Mouse (Mus musculus): ENCODE results near the gene Pex11g. TPM values are rescaled to one million over a fixed set of nuclear protein-coding genes. Genes with fewer than 3 reads are reported as not detected.
A peak's percentile ranks its signal among the peaks of the same experiment; 100 is the strongest.

The Pex11g gene
- polyA plus RNA-seq, 1 experiment from 2014 or later = 8.9 TPM

- Histone ChIP-seq H3K4me1 (replicated peaks) (no peaks in the 10 kb centered on the region), H3K27ac (no peak overlapping the region), H3K4me3 (replicated peaks) (no peak overlapping the region), H3K4me2 (replicated peaks) (no peak overlapping the region), H3K9ac (no peak overlapping the region), H3K9me3 (no peaks in the 10 kb centered on the region), H3K36me3 (0 out of 2 replicates have a peak, but pooled peaks cover 3% of the 10 kb centered on the region), H3K27me3 (replicated peaks) (no peaks in the 10 kb centered on the region)
- ATAC-seq = peak; percentile 32; the same call in 1 of the 2 replicates
- 80% methylated on average over 3 of the region's 3 CpGs for WGBS
Measured at GRCm38 (mm10) chr8:3426211-3426610, 41.3 kb downstream of the Pex11g start.

DNA sequence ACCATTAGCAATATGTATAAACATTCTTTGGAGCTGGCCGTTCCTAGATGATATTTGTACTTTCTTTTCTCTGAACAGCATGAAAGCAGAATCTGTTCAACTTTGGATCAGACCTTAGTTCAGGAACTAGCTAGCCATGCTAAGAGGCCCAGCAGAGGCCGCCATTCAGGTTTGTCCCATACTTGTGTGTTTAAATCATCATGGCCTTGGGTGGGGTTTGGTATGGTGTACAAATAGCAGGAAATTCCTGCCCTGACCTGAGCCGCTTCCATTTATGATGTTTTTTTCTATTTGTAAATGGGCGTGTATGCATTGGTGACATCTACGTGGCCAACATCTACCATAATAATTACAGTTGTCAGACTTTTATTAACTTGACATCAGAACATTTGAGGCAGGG is 42.3 kb downstream of the Pex11g start:
- H3K36me3 ChIP-seq = 0 out of 2 replicates have a peak, but pooled peaks cover 3% of the 10 kb centered on the region
- H3K9ac ChIP-seq = no peak overlapping the region
- ATAC-seq = peak; percentile 67
- no peaks in the 10 kb centered on the region for H3K4me1 ChIP-seq (replicated peaks)
- no peaks in the 10 kb centered on the region for H3K9me3 ChIP-seq
- H3K4me2 ChIP-seq (replicated peaks) = no peak overlapping the region
- no peaks in the 10 kb centered on the region for H3K27me3 ChIP-seq (replicated peaks)
- WGBS = 64% methylated on average over 5 of the region's 5 CpGs
- no peak overlapping the region for H3K4me3 ChIP-seq (replicated peaks)
- no peak overlapping the region for H3K27ac ChIP-seq

DNA sequence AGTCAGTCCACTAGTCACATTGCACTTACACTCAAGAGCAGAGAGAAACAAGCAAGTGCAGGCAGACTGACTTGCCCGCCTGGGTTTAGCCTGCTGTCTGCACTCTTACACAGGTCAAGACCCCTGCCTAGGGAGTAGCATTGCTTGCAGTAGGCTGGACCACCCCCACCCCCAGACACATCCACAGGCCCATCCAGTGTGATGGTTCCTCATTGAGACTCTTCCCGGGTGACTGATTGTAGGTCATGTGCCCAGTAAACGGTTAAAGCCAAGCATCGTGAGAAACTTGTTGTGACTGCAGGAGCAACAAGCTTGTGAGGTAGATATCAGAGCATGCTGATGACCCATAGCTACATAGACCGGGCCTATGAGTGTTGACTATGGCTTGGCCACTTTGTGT is 46.0 kb downstream of the Pex11g start:
- no peaks in the 10 kb centered on the region for H3K36me3 ChIP-seq
- H3K27me3 ChIP-seq (replicated peaks) = no peaks in the 10 kb centered on the region
- no peak overlapping the region for H3K4me3 ChIP-seq (replicated peaks)
- 89% methylated on average over 5 of the region's 5 CpGs for WGBS
- no peak overlapping the region for H3K27ac ChIP-seq
- ATAC-seq = no peak
- no peaks in the 10 kb centered on the region for H3K9me3 ChIP-seq
- H3K4me1 ChIP-seq (replicated peaks) = peaks cover 3% of the 10 kb centered on the region; the same call in 1 of the 2 replicates
- H3K9ac ChIP-seq = no peak overlapping the region
- H3K4me2 ChIP-seq (replicated peaks) = no peak overlapping the region

- no peak for ATAC-seq
- no peak overlapping the region for H3K4me2 ChIP-seq (replicated peaks)
- no peaks in the 10 kb centered on the region for H3K9me3 ChIP-seq
- no peaks in the 10 kb centered on the region for H3K27me3 ChIP-seq (replicated peaks)
- no peaks in the 10 kb centered on the region for H3K36me3 ChIP-seq
- no peak overlapping the region for H3K4me3 ChIP-seq (replicated peaks)
- H3K9ac ChIP-seq = no peak overlapping the region
- H3K27ac ChIP-seq = no peak overlapping the region
- WGBS = 67% methylated on average over 10 of the region's 10 CpGs
- H3K4me1 ChIP-seq (replicated peaks) = peaks cover 3% of the 10 kb centered on the region; the same call in 1 of the 2 replicates
Measured at GRCm38 (mm10) chr8:3420105-3420706, 47.3 kb downstream of the Pex11g start.

GRCm38 (mm10) chr8:3418101-3418500 is 49.4 kb downstream of the Pex11g start:
- peak; percentile 48 for ATAC-seq
- peak overlapping the region; percentile 48; the same call in 1 of the 2 replicates for H3K27ac ChIP-seq

DNA sequence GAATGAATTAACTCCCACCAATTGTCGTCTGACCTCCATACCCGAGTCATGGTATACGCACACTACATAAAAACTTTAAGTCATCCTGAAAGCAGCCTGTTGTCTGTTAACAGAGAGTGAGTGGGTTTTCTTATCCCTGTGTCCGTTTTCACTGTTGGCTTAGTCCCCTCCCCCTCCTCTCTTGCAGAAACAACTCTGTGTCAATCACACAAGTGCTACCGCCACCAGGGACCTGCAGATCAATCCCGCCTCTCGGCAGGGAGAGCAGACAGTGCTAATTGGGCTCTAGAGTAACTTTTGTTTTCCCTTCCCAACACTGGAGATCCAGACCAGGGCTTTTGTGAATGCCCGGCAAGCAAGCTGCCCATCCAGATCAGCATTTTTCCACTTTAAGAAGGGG is 50.0 kb downstream of the Pex11g start:
- Histone ChIP-seq H3K4me1 (replicated peaks) (peaks cover 5% of the 10 kb centered on the region; the same call in 1 of the 2 replicates), H3K27me3 (replicated peaks) (no peaks in the 10 kb centered on the region), H3K4me3 (replicated peaks) (no peak overlapping the region), H3K4me2 (replicated peaks) (no peak overlapping the region), H3K9me3 (no peaks in the 10 kb centered on the region), H3K27ac (peak overlapping the region; percentile 48; the same call in 1 of the 2 replicates), H3K9ac (no peak overlapping the region), H3K36me3 (no peaks in the 10 kb centered on the region)
- peak; percentile 39 for ATAC-seq
- WGBS = 21% methylated on average over 8 of the region's 8 CpGs

More at GRCm38 (mm10) chr8:3418101-3418500, 49.4 kb downstream of the Pex11g start:
- H3K36me3 ChIP-seq = no peaks in the 10 kb centered on the region
- H3K4me3 ChIP-seq (replicated peaks) = no peak overlapping the region
- no peaks in the 10 kb centered on the region for H3K9me3 ChIP-seq
- H3K9ac ChIP-seq = no peak overlapping the region
- H3K27me3 ChIP-seq (replicated peaks) = no peaks in the 10 kb centered on the region
- WGBS = 75% methylated on average over 1 of the region's 1 CpGs
- H3K4me2 ChIP-seq (replicated peaks) = no peak overlapping the region
- peaks cover 3% of the 10 kb centered on the region; the same call in 1 of the 2 replicates for H3K4me1 ChIP-seq (replicated peaks)

GRCm38 (mm10) chr8:3416846-3417245 is 50.6 kb downstream of the Pex11g start:
- H3K27ac ChIP-seq = 0 out of 2 replicates have a peak overlapping the region, but pooled peaks have one; percentile 13
- WGBS = 47% methylated on average over 4 of the region's 4 CpGs
- H3K36me3 ChIP-seq = no peaks in the 10 kb centered on the region
- H3K4me3 ChIP-seq (replicated peaks) = no peak overlapping the region
- H3K9ac ChIP-seq = no peak overlapping the region
- no peaks in the 10 kb centered on the region for H3K27me3 ChIP-seq (replicated peaks)
- H3K4me1 ChIP-seq (replicated peaks) = peaks cover 11% of the 10 kb centered on the region
- H3K9me3 ChIP-seq = no peaks in the 10 kb centered on the region
- H3K4me2 ChIP-seq (replicated peaks) = no peak overlapping the region
- ATAC-seq = no peak

DNA sequence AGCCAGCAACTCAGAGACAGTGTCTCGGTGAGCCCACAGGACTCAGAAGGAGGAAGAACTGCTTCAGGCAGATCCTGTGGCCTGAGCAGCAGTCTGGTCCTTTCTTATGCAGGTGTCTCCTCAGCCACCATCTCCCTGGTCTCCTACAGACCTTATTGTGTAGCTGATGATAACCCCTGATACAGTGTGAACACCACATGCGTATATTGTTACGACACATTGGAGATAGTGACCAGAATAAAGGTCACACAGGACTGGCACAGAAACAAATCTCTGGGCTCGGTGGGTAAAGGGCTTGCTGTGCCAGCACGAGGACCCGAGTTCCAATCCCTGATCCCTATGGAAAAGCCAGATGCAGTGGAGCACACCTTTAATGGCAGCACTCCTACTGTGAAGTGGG is 51.8 kb downstream of the Pex11g start:
- H3K36me3 ChIP-seq = no peaks in the 10 kb centered on the region
- H3K4me1 ChIP-seq (replicated peaks) = peaks cover 17% of the 10 kb centered on the region
- H3K9ac ChIP-seq = no peak overlapping the region
- H3K4me3 ChIP-seq (replicated peaks) = no peak overlapping the region
- H3K9me3 ChIP-seq = no peaks in the 10 kb centered on the region
- no peak overlapping the region for H3K4me2 ChIP-seq (replicated peaks)
- 85% methylated on average over 6 of the region's 6 CpGs for WGBS
- H3K27me3 ChIP-seq (replicated peaks) = no peaks in the 10 kb centered on the region
- no peak overlapping the region for H3K27ac ChIP-seq
- no peak for ATAC-seq

DNA sequence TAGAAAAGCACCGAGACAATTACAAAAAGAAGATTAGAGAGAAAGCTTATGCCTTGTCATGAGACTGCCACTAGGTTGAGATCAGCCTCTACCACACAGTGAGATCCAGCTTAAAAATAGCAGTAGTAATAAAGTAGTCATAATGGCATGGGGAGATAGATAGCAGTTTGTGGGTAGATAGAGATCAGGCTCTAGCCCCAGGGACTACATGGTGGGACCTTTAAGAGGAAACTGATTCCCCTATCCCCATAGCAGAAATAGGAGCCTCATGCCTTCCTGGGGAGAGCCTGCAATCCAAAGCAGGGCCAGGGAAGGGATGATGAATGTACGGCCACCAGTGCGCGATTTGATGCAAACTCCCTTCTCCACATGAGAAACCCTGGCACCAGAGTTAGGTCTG is 52.2 kb downstream of the Pex11g start:
- Histone ChIP-seq H3K4me1 (replicated peaks) (peaks cover 17% of the 10 kb centered on the region), H3K27me3 (replicated peaks) (no peaks in the 10 kb centered on the region), H3K4me3 (replicated peaks) (no peak overlapping the region), H3K36me3 (no peaks in the 10 kb centered on the region), H3K9me3 (no peaks in the 10 kb centered on the region), H3K27ac (no peak overlapping the region), H3K4me2 (replicated peaks) (no peak overlapping the region), H3K9ac (no peak overlapping the region)
- 81% methylated on average over 4 of the region's 4 CpGs for WGBS
- ATAC-seq = no peak

- H3K27ac ChIP-seq = no peak overlapping the region
- no peak overlapping the region for H3K4me3 ChIP-seq (replicated peaks)
- no peaks in the 10 kb centered on the region for H3K27me3 ChIP-seq (replicated peaks)
- H3K9ac ChIP-seq = no peak overlapping the region
- H3K36me3 ChIP-seq = no peaks in the 10 kb centered on the region
- no peak overlapping the region for H3K4me2 ChIP-seq (replicated peaks)
- no peak for ATAC-seq
- WGBS = 72% methylated on average over 6 of the region's 6 CpGs
- H3K9me3 ChIP-seq = no peaks in the 10 kb centered on the region
- peaks cover 17% of the 10 kb centered on the region for H3K4me1 ChIP-seq (replicated peaks)
Measured at GRCm38 (mm10) chr8:3414639-3415190, 52.8 kb downstream of the Pex11g start.

- H3K36me3 ChIP-seq = no peaks in the 10 kb centered on the region
- WGBS = 95% methylated on average over 1 of the region's 1 CpGs
Measured at GRCm38 (mm10) chr8:3412816-3413215, 54.7 kb downstream of the Pex11g start.

GRCm38 (mm10) chr8:3411901-3412301 is 55.6 kb downstream of the Pex11g start:
- peaks cover 15% of the 10 kb centered on the region; the same call in 1 of the 2 replicates for H3K4me1 ChIP-seq (replicated peaks)
- WGBS = 57% methylated on average over 7 of the region's 7 CpGs
- peak; percentile 93 for ATAC-seq
- no peaks in the 10 kb centered on the region for H3K27me3 ChIP-seq (replicated peaks)
- peak overlapping the region; percentile 48 for H3K27ac ChIP-seq
- H3K36me3 ChIP-seq = no peaks in the 10 kb centered on the region
- H3K9me3 ChIP-seq = no peaks in the 10 kb centered on the region
- H3K9ac ChIP-seq = no peak overlapping the region
- H3K4me2 ChIP-seq (replicated peaks) = no peak overlapping the region
- no peak overlapping the region for H3K4me3 ChIP-seq (replicated peaks)

More at GRCm38 (mm10) chr8:3412816-3413215, 54.7 kb downstream of the Pex11g start:
- Histone ChIP-seq H3K27ac (0 out of 2 replicates have a peak overlapping the region, but pooled peaks have one; percentile 44), H3K9me3 (no peaks in the 10 kb centered on the region), H3K27me3 (replicated peaks) (no peaks in the 10 kb centered on the region), H3K4me1 (replicated peaks) (peaks cover 17% of the 10 kb centered on the region), H3K4me2 (replicated peaks) (no peak overlapping the region), H3K9ac (no peak overlapping the region), H3K4me3 (replicated peaks) (no peak overlapping the region)
- no peak for ATAC-seq

- Histone ChIP-seq H3K9ac (no peak overlapping the region), H3K9me3 (no peaks in the 10 kb centered on the region), H3K4me3 (replicated peaks) (no peak overlapping the region), H3K4me1 (replicated peaks) (peaks cover 13% of the 10 kb centered on the region; the same call in 1 of the 2 replicates), H3K36me3 (no peaks in the 10 kb centered on the region), H3K27ac (peak overlapping the region; percentile 48), H3K4me2 (replicated peaks) (no peak overlapping the region), H3K27me3 (replicated peaks) (no peaks in the 10 kb centered on the region)
- 75% methylated on average over 2 of the region's 2 CpGs for WGBS
- no peak for ATAC-seq
Measured at GRCm38 (mm10) chr8:3411085-3411484, 56.4 kb downstream of the Pex11g start.
